8 mouse cellular contexts compared by ENCODE assay signal in genomic region chr14:87084906-87085305, GRCm38 (mm10). TPM values are rescaled to one million over a fixed set of nuclear protein-coding genes. Genes with fewer than 3 reads are reported as not detected.
DNase-seq lines count a peak whose midpoint lies in the region.

No protein-coding gene starts in this region.

- DNase-seq in R1 (ENCODE audit: low read depth, low spot score), result peak; percentile 21
- DNase-seq in adrenal gland, adult (ENCODE audit: inconsistent age in 2 of 2, low spot score in 1 of 2), result peak; percentile 7 to 78
- peak; percentile 41 for DNase-seq in adrenal gland, adult 2 months
- peak; percentile 34 for DNase-seq in adrenal gland, adult 8-10 months
- DNase-seq in adrenal gland, postnatal 10 days, result peak; percentile 12
- DNase-seq in adrenal gland, postnatal 14 days, result peak; percentile 39
- peak; percentile 7 to 24 for DNase-seq in adrenal gland, postnatal 36 days
- DNase-seq in yolk sac, embryonic 10.5 days (ENCODE audit: low spot score), result peak; percentile 54

RNA-seq across cellular contexts. Expression of gene Diaph3, which starts 56.1 kb away (rescaled TPM):
- total RNA-seq in adrenal gland, adult 2 months (2021), result 1 to 10 TPM; 1.6 to 2.4 TPM
- 0.04 TPM in 2 replicates for polyA plus RNA-seq in adrenal gland, adult 2 months (2012; rRNA removed)
- total RNA-seq in adrenal gland, adult 8-10 months (2022), result 1 to 10 TPM in 1 of 4 experiments, under 1 TPM in 3; 0.73 to 1.7 (median 0.96) TPM
- total RNA-seq in adrenal gland, postnatal 10 days (2021), result 10 to 100 TPM in 1 of 2 experiments, 1 to 10 TPM in 1; 7.6 to 12.3 TPM
- 8.5 and 8.6 TPM in 2 replicates for total RNA-seq in adrenal gland, postnatal 14 days (2021)
- 1 to 10 TPM; 2.4 to 5.0 TPM for total RNA-seq in adrenal gland, postnatal 36 days (2021)

Comparison
In these comparisons a context has a peak if more than half of its experiments do, and no peak if none do; other contexts are left out.
1. Peak in every context shown above with its lines: DNase-seq.